Mouse (Mus musculus) bone marrow, adult 2 months (tissue): ENCODE data around the gene Zfr.

Experiments used
- CTCF ChIP-seq: fragments of 200-500 bp; IDR thresholded peaks from 2 replicates; pipeline ENCODE4 v1.5.1; 2011; ENCODE audit warnings: low read length, control low read depth; ENCODE audit not compliant: control insufficient read depth, insufficient read depth
- POLR2A ChIP-seq: fragments of 200-500 bp; IDR thresholded peaks from 2 replicates; pipeline ENCODE4 v1.6.1; 2011; ENCODE audit warnings: low read depth, mild to moderate bottlenecking, control low read depth, low read length, borderline replicate concordance; ENCODE audit not compliant: control insufficient read depth

DNA sequence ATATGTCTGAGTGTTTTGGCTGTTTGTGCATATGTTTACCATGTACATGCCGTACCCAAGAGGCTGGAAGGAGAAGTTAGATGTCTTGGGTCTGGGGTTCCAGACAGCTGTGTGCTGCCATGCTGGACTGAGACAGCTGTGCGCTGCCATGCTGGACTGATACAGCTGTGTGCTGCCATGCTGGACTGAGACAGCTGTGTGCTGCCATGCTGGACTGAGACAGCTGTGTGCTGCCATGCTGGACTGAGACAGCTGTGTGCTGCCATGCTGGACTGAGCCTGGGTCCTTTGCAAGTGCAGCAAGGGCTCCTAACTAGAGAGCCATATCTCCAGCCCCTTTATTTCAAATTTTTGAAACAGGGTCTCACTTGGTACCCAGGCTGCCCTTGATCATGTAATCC, 106.6 kb downstream of the Zfr start:
- TF ChIP-seq CTCF (no peak), POLR2A (no peak)
